Mouse (Mus musculus) spleen, adult 12 weeks (tissue): ENCODE measurements around the gene Slc12a4.

ENCODE experiments used
- DNase-seq: peaks from one replicate; pipeline ENCODE4 v3.0.0; 2022; ENCODE audit warnings: low spot score

Slc12a4 gene

GRCm38 (mm10) chr8:105931271-105931670 lies 34.6 kb downstream of the Slc12a4 start:
- DNase-seq = no peak

GRCm38 (mm10) chr8:105930602-105931001 lies 35.3 kb downstream of the Slc12a4 start:
- peak; percentile 76 for DNase-seq

- no peak for DNase-seq
Measured at GRCm38 (mm10) chr8:105925123-105925522, 40.8 kb downstream of the Slc12a4 start.

GRCm38 (mm10) chr8:105919390-105919789 lies 46.5 kb downstream of the Slc12a4 start:
- no peak for DNase-seq

- peak; percentile 34 for DNase-seq
Measured at GRCm38 (mm10) chr8:105900941-105901616, 64.8 kb downstream of the Slc12a4 start.

- DNase-seq = peak; percentile 87
Measured at GRCm38 (mm10) chr8:105900180-105900940, 65.5 kb downstream of the Slc12a4 start, which contains the start of gene Pskh1. TSS of gene Pskh1 (plus strand) at chr8:105900441.

GRCm38 (mm10) chr8:105897801-105898480 lies 68.0 kb downstream of the Slc12a4 start:
- DNase-seq = no peak
